Mouse (Mus musculus): ENCODE results near the gene Cox10.

GRCm38 (mm10) chr11:64058474-64058873, 20.8 kb downstream of the Cox10 start:
- TF ChIP-seq CTCF (IDR thresholded peaks at IDR 0.05; ENCODE audit: control insufficient read depth, insufficient read depth, low read length) = no peak
- TF ChIP-seq POLR2A (IDR thresholded peaks at IDR 0.05; ENCODE audit: borderline replicate concordance, control insufficient read depth, low read depth, low read length) = no peak
